Mouse (Mus musculus) limb, embryonic 14.5 days (tissue): Measurements from ENCODE around the gene Rrp7a. TPM values are rescaled to one million over a fixed set of nuclear protein-coding genes. Genes with fewer than 3 reads are reported as not detected.
"Not testable (repeated sequence)": the region's sequence is repeated elsewhere in the genome, so short reads cannot be mapped to it uniquely, and the experiment has no call there.

Experiments used
- ATAC-seq: fragments of 200-750 bp; cut with Nextera tagmentation; 2 replicates; pipeline ENCODE4 v1.8.0; 2017; ENCODE audit warnings: low read depth, moderate number of reproducible peaks, moderate TSS enrichment; ENCODE audit not compliant: low FRiP score
- DNase-seq: peaks from one replicate; pipeline ENCODE4 v3.0.0-alpha.2; 2015; ENCODE audit warnings: low spot score
- H3K27ac ChIP-seq: fragments of 300-500 bp; sonication (generic); replicated peaks from 2 replicates; pipeline ENCODE4 v1.5.1; 2014; ENCODE audit warnings: low read depth, mild to moderate bottlenecking, low read length, moderate library complexity, mixed read lengths
- H3K27me3 ChIP-seq: fragments of 300-500 bp; sonication (generic); 2 replicates; pipeline ENCODE4 v1.6.1; 2014; ENCODE audit warnings: low read length, mixed read lengths; ENCODE audit not compliant: control insufficient read depth, insufficient read depth
- H3K36me3 ChIP-seq: fragments of 300-500 bp; sonication (generic); 2 replicates; pipeline ENCODE4 v1.6.1; 2014; ENCODE audit warnings: mild to moderate bottlenecking, low read length, moderate library complexity, mixed read lengths; ENCODE audit not compliant: control insufficient read depth, insufficient read depth
- H3K4me1 ChIP-seq: fragments of 300-500 bp; sonication (generic); 2 replicates; pipeline ENCODE4 v1.6.1; 2014; ENCODE audit warnings: antibody characterized with exemption, low read length, mixed read lengths; ENCODE audit not compliant: control insufficient read depth, insufficient read depth
- H3K4me2 ChIP-seq: fragments of 300-500 bp; sonication (generic); replicated peaks from 2 replicates; pipeline ENCODE4 v1.6.1; 2014; ENCODE audit warnings: low read depth, mild to moderate bottlenecking, low read length, moderate library complexity; ENCODE audit not compliant: severe bottlenecking
- H3K4me3 ChIP-seq: fragments of 300-500 bp; sonication (generic); replicated peaks from 2 replicates; pipeline ENCODE4 v1.5.1; 2014; ENCODE audit warnings: low read length
- H3K9ac ChIP-seq: fragments of 300-500 bp; sonication (generic); 2 replicates; pipeline ENCODE4 v1.6.1; 2014; ENCODE audit warnings: mild to moderate bottlenecking, low read depth, low read length, moderate library complexity; ENCODE audit not compliant: severe bottlenecking
- H3K9me3 ChIP-seq: fragments of 300-500 bp; sonication (generic); 2 replicates; pipeline ENCODE4 v1.6.1; 2016; ENCODE audit warnings: low read length; ENCODE audit not compliant: control insufficient read depth
- POLR2A ChIP-seq: fragments of 200-500 bp; IDR thresholded peaks from 2 replicates; pipeline ENCODE4 v1.8.0; 2012; ENCODE audit warnings: inconsistent platforms, mild to moderate bottlenecking, moderate library complexity, borderline replicate concordance; ENCODE audit not compliant: insufficient read depth, insufficient read length; ENCODE audit errors: extremely low read depth
- WGBS: fragments of 180-500 bp; shearing (Covaris S2); extraction: QIAGEN DNeasy Blood & Tissue Kit; methylation state at CpG from one replicate; pipeline ENCODE4 v1.1.7; 2014; 5-methylcytosine and 5-hydroxymethylcytosine counted together
- polyA plus RNA-seq, 2 experiments: library from polyadenylated mRNA; depleted of rRNA in 1 of 2; stranded (reverse) in 1 of 2; unstranded in 1 of 2; fragments of >200 nt; fragmentation: Nextera tagmentation in 1 of 2; extraction: Ambion mirVana in 1 of 2; gene quantifications; 2 replicates each; pipeline versions ENCODE4 v1.2.1 to v1.2.3; 2012 to 2014

Gene Rrp7a
- polyA plus RNA-seq, 2 experiments = 60.9 to 82.1 TPM

GRCm38 (mm10) chr15:83129530-83130231 is 7.1 kb upstream of the Rrp7a start:
- ATAC-seq (no peak), DNase-seq (no peak)
- TF ChIP-seq POLR2A = no peak
- Histone ChIP-seq H3K27me3 (no peaks in the 10 kb centered on the region), H3K4me2 (no peak overlapping the region), H3K4me3 (no peak overlapping the region), H3K9ac (no peak overlapping the region), H3K4me1 (no peaks in the 10 kb centered on the region), H3K36me3 (peaks cover 95% of the 10 kb centered on the region), H3K9me3 (no peaks in the 10 kb centered on the region), H3K27ac (no peak overlapping the region)
- 90% methylated on average over 7 of the region's 7 CpGs for WGBS

DNA sequence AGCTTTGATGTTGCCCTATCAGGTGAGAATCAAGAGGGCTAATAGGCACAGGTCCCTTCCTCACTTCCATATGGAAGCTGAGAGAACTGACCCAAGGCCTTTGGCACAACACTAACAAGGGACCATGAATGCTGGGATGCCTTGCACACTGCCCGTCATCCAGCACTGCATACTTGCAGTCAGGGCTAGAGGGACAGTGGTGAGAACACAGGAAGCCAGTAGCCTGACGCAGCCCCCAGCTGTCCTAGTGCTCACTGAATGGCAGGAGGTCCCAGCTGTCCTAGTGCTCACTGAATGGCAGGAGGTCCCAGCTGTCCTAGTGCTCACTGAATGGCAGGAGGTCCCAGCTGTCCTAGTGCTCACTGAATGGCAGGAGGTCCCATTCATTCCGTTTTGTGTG is 4.4 kb upstream of the Rrp7a start:
- H3K27me3 ChIP-seq, H3K4me2 ChIP-seq, H3K9me3 ChIP-seq, H3K4me1 ChIP-seq, DNase-seq, H3K4me3 ChIP-seq, H3K27ac ChIP-seq, H3K9ac ChIP-seq: not testable (repeated sequence)
- 81% methylated on average over 3 of the region's 3 CpGs for WGBS
- peaks cover 71% of the 10 kb centered on the region for H3K36me3 ChIP-seq
- ATAC-seq = peak; percentile 59

DNA sequence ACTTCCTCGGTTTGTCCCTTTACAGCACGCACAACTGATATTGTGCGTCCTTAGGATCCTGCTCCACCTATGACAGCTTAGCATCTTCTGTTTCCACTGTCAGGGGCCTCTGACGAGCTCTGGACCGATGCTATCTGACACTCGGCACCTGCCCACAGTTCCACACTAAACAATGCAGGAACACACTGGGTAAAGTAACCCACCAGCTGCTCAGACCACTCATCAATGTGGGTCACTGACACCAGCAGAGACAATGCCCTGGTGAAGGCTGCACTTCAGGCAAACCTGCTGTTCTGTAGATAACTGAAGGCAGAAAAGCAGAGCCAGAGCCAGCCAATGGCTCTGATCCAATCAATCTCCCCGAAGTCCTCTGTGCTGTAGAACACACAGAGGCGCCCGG is 4.0 kb upstream of the Rrp7a start:
- TF ChIP-seq POLR2A = no peak
- no peak overlapping the region for H3K9ac ChIP-seq
- no peaks in the 10 kb centered on the region for H3K9me3 ChIP-seq
- H3K4me2 ChIP-seq = no peak overlapping the region
- DNase-seq (peak; percentile 29), ATAC-seq (peak; percentile 27; the same call in 1 of the 2 replicates)
- no peak overlapping the region for H3K4me3 ChIP-seq
- no peak overlapping the region for H3K27ac ChIP-seq
- H3K4me1 ChIP-seq = no peaks in the 10 kb centered on the region
- no peaks in the 10 kb centered on the region for H3K27me3 ChIP-seq
- 87% methylated on average over 9 of the region's 9 CpGs for WGBS
- peaks cover 66% of the 10 kb centered on the region for H3K36me3 ChIP-seq

GRCm38 (mm10) chr15:83124625-83125024 is 2.0 kb upstream of the Rrp7a start:
- DNase-seq (no peak), ATAC-seq (no peak)
- Histone ChIP-seq H3K27me3 (no peaks in the 10 kb centered on the region), H3K9ac (no peak overlapping the region), H3K4me3 (no peak overlapping the region), H3K4me2 (no peak overlapping the region), H3K36me3 (peaks cover 50% of the 10 kb centered on the region), H3K9me3 (no peaks in the 10 kb centered on the region), H3K4me1 (no peaks in the 10 kb centered on the region), H3K27ac (0 out of 2 replicates have a peak overlapping the region, but pooled peaks have one; percentile 4)
- 61% methylated on average over 5 of the region's 5 CpGs for WGBS
- no peak for TF ChIP-seq POLR2A

DNA sequence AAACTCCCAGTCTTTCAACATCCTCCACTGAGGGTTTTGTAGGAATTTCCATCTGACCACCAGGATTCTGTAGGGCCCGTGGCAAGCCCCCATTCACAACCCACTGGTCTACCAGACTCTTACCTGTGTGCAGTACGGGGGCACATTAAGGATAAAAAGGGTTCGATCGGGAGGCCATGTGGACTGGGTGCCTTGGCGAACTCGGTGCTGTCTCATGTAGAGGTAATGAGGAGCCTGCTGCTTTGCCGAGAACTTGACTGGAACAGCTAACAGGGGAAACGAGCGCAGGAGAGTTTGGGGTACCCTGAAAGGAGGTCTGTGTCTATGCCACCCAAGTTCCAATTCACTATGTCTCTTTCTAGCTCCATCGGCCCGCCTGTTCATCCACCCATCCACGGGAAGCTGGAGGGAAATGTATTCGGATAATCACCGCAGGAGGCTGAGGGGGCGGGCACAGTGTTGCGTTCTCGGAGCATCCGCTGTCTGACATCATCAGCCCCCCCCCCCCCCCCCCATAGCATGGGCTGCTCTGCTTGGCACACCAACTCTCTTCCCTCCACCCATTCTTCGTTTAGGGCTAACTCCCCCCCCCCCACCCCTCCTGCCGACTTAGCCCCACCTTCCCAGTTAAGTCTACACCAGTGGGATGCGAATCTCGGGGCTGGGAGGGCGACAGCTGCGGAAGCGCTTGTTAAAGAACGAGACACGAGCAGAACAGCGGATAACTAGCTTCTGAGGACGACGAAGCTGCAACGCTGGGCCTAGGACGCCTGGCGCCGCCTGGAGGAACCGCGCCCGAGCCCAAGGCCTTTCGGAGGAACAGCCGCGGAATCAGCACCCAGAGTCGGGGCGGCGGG is 664 bp downstream of the Rrp7a start:
- H3K27ac ChIP-seq = peak overlapping the region; percentile 63
- peak overlapping the region; percentile 87 for H3K4me3 ChIP-seq
- peak overlapping the region; percentile 58 for H3K4me2 ChIP-seq
- ATAC-seq (peak; percentile 34), DNase-seq (peak; percentile 57)
- H3K4me1 ChIP-seq = no peaks in the 10 kb centered on the region
- no peaks in the 10 kb centered on the region for H3K27me3 ChIP-seq
- no peak for TF ChIP-seq POLR2A
- no peaks in the 10 kb centered on the region for H3K9me3 ChIP-seq
- peak overlapping the region; percentile 61 for H3K9ac ChIP-seq
- 4% methylated on average over 36 of the region's 43 CpGs for WGBS
- peaks cover 50% of the 10 kb centered on the region for H3K36me3 ChIP-seq
